Mouse (Mus musculus): ENCODE results near the gene Scaf1.

GRCm38 (mm10) chr7:45053931-45054510, 37.9 kb upstream of the Scaf1 start:
- TF ChIP-seq CTCF (IDR thresholded peaks at IDR 0.05; ENCODE audit: low read depth) (no peak), EP300 (IDR thresholded peaks at IDR 0.05; ENCODE audit: low read depth) (no peak)

Data from liver, embryonic 14.5 days (tissue).